Mouse (Mus musculus): Measurements from ENCODE around the gene Atxn7l1. TPM values are rescaled to one million over a fixed set of nuclear protein-coding genes. Genes with fewer than 3 reads are reported as not detected.

Atxn7l1 gene
- polyA plus RNA-seq, 1 experiment from 2014 or later: 11.4 TPM

GRCm38 (mm10) chr12:33306476-33306875 is 159.0 kb downstream of the Atxn7l1 start:
- no peak overlapping the region for H3K9ac ChIP-seq (ENCODE audit: low read depth, low read length)
- no peak for ATAC-seq (ENCODE audit: low read depth)
- H3K4me1 ChIP-seq (ENCODE audit: control insufficient read depth, insufficient read depth, low read length): peaks cover 4% of the 10 kb centered on the region; the same call in 1 of the 2 replicates
- H3K4me3 ChIP-seq (ENCODE audit: low read depth, low read length): no peak overlapping the region
- no peaks in the 10 kb centered on the region for H3K27me3 ChIP-seq (replicated peaks; ENCODE audit: control insufficient read depth, insufficient read depth, low read length)
- no peaks in the 10 kb centered on the region for H3K9me3 ChIP-seq (ENCODE audit: control insufficient read depth, low read length)
- WGBS: 66% methylated on average over 4 of the region's 5 CpGs
- DNase-seq (ENCODE audit: low spot score): no peak
- H3K36me3 ChIP-seq (ENCODE audit: control insufficient read depth, insufficient read depth, low read length): no peaks in the 10 kb centered on the region
- no peak overlapping the region for H3K27ac ChIP-seq (replicated peaks; ENCODE audit: low read depth, low read length)
- H3K4me2 ChIP-seq (ENCODE audit: low read depth, low read length): no peak overlapping the region

- no peak overlapping the region for H3K4me2 ChIP-seq (ENCODE audit: low read depth, low read length)
- ATAC-seq (ENCODE audit: low read depth) (no peak), DNase-seq (ENCODE audit: low spot score) (no peak)
- no peak overlapping the region for H3K4me3 ChIP-seq (ENCODE audit: low read depth, low read length)
- 82% methylated on average over 7 of the region's 7 CpGs for WGBS
- no peaks in the 10 kb centered on the region for H3K36me3 ChIP-seq (ENCODE audit: control insufficient read depth, insufficient read depth, low read length)
- no peaks in the 10 kb centered on the region for H3K9me3 ChIP-seq (ENCODE audit: control insufficient read depth, low read length)
- no peak overlapping the region for H3K27ac ChIP-seq (replicated peaks; ENCODE audit: low read depth, low read length)
- H3K27me3 ChIP-seq (replicated peaks; ENCODE audit: control insufficient read depth, insufficient read depth, low read length): no peaks in the 10 kb centered on the region
- H3K4me1 ChIP-seq (ENCODE audit: control insufficient read depth, insufficient read depth, low read length): peaks cover 2% of the 10 kb centered on the region; the same call in 1 of the 2 replicates
- H3K9ac ChIP-seq (ENCODE audit: low read depth, low read length): no peak overlapping the region
Measured at GRCm38 (mm10) chr12:33308668-33309067, 161.2 kb downstream of the Atxn7l1 start.

- H3K4me3 ChIP-seq (ENCODE audit: low read depth, low read length): no peak overlapping the region
- no peak overlapping the region for H3K9ac ChIP-seq (ENCODE audit: low read depth, low read length)
- ATAC-seq (ENCODE audit: low read depth) (no peak), DNase-seq (ENCODE audit: low spot score) (peak; percentile 56)
- no peaks in the 10 kb centered on the region for H3K9me3 ChIP-seq (ENCODE audit: control insufficient read depth, low read length)
- H3K36me3 ChIP-seq (ENCODE audit: control insufficient read depth, insufficient read depth, low read length): no peaks in the 10 kb centered on the region
- H3K27ac ChIP-seq (replicated peaks; ENCODE audit: low read depth, low read length): no peak overlapping the region
- WGBS: 30% methylated on average over 14 of the region's 14 CpGs
- no peaks in the 10 kb centered on the region for H3K27me3 ChIP-seq (replicated peaks; ENCODE audit: control insufficient read depth, insufficient read depth, low read length)
- peak overlapping the region; percentile 16; the same call in 1 of the 2 replicates for H3K4me2 ChIP-seq (ENCODE audit: low read depth, low read length)
- no peaks in the 10 kb centered on the region for H3K4me1 ChIP-seq (ENCODE audit: control insufficient read depth, insufficient read depth, low read length)
Measured at GRCm38 (mm10) chr12:33313828-33314671, 166.6 kb downstream of the Atxn7l1 start.

DNA sequence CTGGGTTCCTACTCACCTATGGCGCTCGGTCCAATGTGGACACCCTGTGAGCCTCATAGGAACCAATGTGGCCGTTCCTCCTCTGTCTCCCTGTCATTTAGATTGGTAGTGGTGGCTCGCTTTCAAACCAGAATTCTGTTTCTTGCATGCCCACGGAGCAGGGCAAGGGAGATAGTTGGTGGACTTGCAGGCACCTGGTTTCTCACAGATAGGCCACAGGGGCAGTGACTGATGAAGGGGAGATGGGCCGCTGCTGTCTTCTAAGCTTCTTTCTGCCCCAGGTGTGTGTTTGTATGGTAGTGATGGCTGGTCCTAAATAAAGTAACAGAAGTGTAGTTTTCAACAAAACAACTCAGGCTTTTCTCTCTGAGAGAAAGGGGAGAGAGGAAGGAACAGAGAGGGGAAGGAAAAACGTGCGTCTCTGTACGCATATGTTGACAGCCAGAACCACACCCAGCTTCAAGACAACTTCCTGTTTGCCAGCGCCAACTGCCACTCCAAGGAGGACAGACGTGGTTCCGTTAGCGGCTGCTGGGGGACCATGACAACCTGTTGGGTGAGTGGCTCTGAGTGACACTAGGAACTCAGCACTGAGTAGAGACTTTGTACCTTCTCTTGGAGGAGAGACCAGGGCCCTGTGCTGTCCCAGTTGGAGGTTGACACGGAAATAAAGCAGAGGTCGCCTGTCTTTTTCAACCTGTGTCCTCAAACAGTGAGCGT is 167.6 kb downstream of the Atxn7l1 start:
- H3K36me3 ChIP-seq (ENCODE audit: control insufficient read depth, insufficient read depth, low read length): no peaks in the 10 kb centered on the region
- H3K4me1 ChIP-seq (ENCODE audit: control insufficient read depth, insufficient read depth, low read length): no peaks in the 10 kb centered on the region
- H3K9ac ChIP-seq (ENCODE audit: low read depth, low read length): no peak overlapping the region
- WGBS: 78% methylated on average over 16 of the region's 16 CpGs
- DNase-seq (ENCODE audit: low spot score) (no peak), ATAC-seq (ENCODE audit: low read depth) (no peak)
- H3K27me3 ChIP-seq (replicated peaks; ENCODE audit: control insufficient read depth, insufficient read depth, low read length): no peaks in the 10 kb centered on the region
- H3K9me3 ChIP-seq (ENCODE audit: control insufficient read depth, low read length): no peaks in the 10 kb centered on the region
- H3K4me3 ChIP-seq (ENCODE audit: low read depth, low read length): no peak overlapping the region
- H3K27ac ChIP-seq (replicated peaks; ENCODE audit: low read depth, low read length): no peak overlapping the region
- H3K4me2 ChIP-seq (ENCODE audit: low read depth, low read length): no peak overlapping the region

DNA sequence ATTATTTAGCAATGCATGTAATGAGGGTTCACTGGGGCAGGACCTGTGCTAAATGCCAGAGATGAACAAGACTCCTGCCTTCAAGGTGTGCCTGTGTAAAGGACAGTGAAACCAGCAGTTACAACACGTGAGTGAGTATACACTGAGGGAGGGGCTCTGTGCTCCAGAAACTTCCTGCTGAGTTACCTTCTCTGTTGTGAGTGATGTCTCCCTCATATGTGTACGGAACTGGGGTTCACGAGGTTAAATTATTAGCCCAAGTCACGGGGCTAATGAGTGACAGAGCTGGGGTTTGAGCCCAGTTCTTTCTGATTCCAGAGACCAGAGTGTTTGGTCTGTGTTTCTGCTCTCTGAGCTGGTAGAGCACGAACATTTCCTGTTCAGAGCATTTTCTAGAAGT is 168.3 kb downstream of the Atxn7l1 start:
- H3K9me3 ChIP-seq (ENCODE audit: control insufficient read depth, low read length): no peaks in the 10 kb centered on the region
- 57% methylated on average over 5 of the region's 5 CpGs for WGBS
- H3K9ac ChIP-seq (ENCODE audit: low read depth, low read length): no peak overlapping the region
- no peak for ATAC-seq (ENCODE audit: low read depth)
- no peak for DNase-seq (ENCODE audit: low spot score)
- no peaks in the 10 kb centered on the region for H3K4me1 ChIP-seq (ENCODE audit: control insufficient read depth, insufficient read depth, low read length)
- no peak overlapping the region for H3K4me3 ChIP-seq (ENCODE audit: low read depth, low read length)
- H3K36me3 ChIP-seq (ENCODE audit: control insufficient read depth, insufficient read depth, low read length): no peaks in the 10 kb centered on the region
- H3K4me2 ChIP-seq (ENCODE audit: low read depth, low read length): no peak overlapping the region
- no peaks in the 10 kb centered on the region for H3K27me3 ChIP-seq (replicated peaks; ENCODE audit: control insufficient read depth, insufficient read depth, low read length)
- no peak overlapping the region for H3K27ac ChIP-seq (replicated peaks; ENCODE audit: low read depth, low read length)

GRCm38 (mm10) chr12:33317792-33318530 is 170.5 kb downstream of the Atxn7l1 start:
- DNase-seq (ENCODE audit: low spot score): no peak
- Histone ChIP-seq H3K4me1 (ENCODE audit: control insufficient read depth, insufficient read depth, low read length) (no peaks in the 10 kb centered on the region), H3K27ac (replicated peaks; ENCODE audit: low read depth, low read length) (no peak overlapping the region), H3K36me3 (ENCODE audit: control insufficient read depth, insufficient read depth, low read length) (no peaks in the 10 kb centered on the region), H3K27me3 (replicated peaks; ENCODE audit: control insufficient read depth, insufficient read depth, low read length) (no peaks in the 10 kb centered on the region), H3K4me3 (ENCODE audit: low read depth, low read length) (no peak overlapping the region), H3K9me3 (ENCODE audit: control insufficient read depth, low read length) (no peaks in the 10 kb centered on the region), H3K4me2 (ENCODE audit: low read depth, low read length) (no peak overlapping the region), H3K9ac (ENCODE audit: low read depth, low read length) (no peak overlapping the region)
- WGBS: 74% methylated on average over 9 of the region's 9 CpGs
- ATAC-seq (ENCODE audit: low read depth): no peak

DNA sequence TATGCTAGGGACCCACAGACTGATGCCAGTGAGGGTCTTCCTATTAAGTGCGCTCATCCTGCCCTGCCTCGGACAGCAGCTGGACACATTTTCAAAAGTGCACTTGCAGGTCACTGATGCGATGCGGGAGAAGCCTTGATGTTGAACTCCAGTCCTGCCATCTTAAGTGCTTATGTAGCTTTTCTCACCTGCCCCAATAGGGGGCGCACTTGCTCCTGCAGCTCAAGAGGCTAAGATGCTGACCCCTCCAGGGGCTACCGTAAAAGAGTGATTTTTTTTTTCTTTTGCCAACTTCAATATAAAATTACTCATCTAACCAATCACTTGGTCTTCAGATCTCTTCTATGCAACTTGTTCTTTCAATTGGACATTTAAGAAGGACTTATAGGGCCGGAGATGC is 175.1 kb downstream of the Atxn7l1 start:
- no peaks in the 10 kb centered on the region for H3K4me1 ChIP-seq (ENCODE audit: control insufficient read depth, insufficient read depth, low read length)
- ATAC-seq (ENCODE audit: low read depth): no peak
- no peak overlapping the region for H3K4me3 ChIP-seq (ENCODE audit: low read depth, low read length)
- no peak for DNase-seq (ENCODE audit: low spot score)
- 79% methylated on average over 7 of the region's 7 CpGs for WGBS
- H3K36me3 ChIP-seq (ENCODE audit: control insufficient read depth, insufficient read depth, low read length): no peaks in the 10 kb centered on the region
- no peak overlapping the region for H3K9ac ChIP-seq (ENCODE audit: low read depth, low read length)
- H3K27ac ChIP-seq (replicated peaks; ENCODE audit: low read depth, low read length): no peak overlapping the region
- H3K9me3 ChIP-seq (ENCODE audit: control insufficient read depth, low read length): no peaks in the 10 kb centered on the region
- H3K4me2 ChIP-seq (ENCODE audit: low read depth, low read length): no peak overlapping the region
- no peaks in the 10 kb centered on the region for H3K27me3 ChIP-seq (replicated peaks; ENCODE audit: control insufficient read depth, insufficient read depth, low read length)

DNA sequence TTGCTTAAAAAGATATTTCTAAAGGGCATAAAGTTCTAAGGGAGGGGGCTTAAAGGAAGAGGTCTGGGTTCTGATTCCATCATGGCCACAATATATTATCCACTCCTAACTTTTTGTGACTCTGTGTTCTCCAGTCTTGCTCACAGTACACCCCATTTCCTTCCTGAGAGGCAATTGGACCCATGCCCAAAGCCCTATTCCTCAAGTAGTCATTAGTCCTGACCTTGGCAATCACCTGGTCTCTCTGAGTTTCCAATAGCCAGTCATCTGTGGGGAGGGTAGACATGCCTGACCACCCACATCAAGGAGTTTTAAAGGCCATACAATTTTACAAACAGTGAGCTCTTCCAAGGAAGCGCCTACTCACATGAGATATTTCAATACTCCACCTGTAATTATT is 176.3 kb downstream of the Atxn7l1 start:
- no peaks in the 10 kb centered on the region for H3K27me3 ChIP-seq (replicated peaks; ENCODE audit: control insufficient read depth, insufficient read depth, low read length)
- H3K4me3 ChIP-seq (ENCODE audit: low read depth, low read length): no peak overlapping the region
- no peaks in the 10 kb centered on the region for H3K36me3 ChIP-seq (ENCODE audit: control insufficient read depth, insufficient read depth, low read length)
- no peak overlapping the region for H3K9ac ChIP-seq (ENCODE audit: low read depth, low read length)
- WGBS: 88% methylated on average over 1 of the region's 1 CpGs
- DNase-seq (ENCODE audit: low spot score): no peak
- no peak for ATAC-seq (ENCODE audit: low read depth)
- H3K9me3 ChIP-seq (ENCODE audit: control insufficient read depth, low read length): no peaks in the 10 kb centered on the region
- no peak overlapping the region for H3K4me2 ChIP-seq (ENCODE audit: low read depth, low read length)
- H3K27ac ChIP-seq (replicated peaks; ENCODE audit: low read depth, low read length): no peak overlapping the region
- no peaks in the 10 kb centered on the region for H3K4me1 ChIP-seq (ENCODE audit: control insufficient read depth, insufficient read depth, low read length)
